Mouse (Mus musculus): ENCODE results near the gene Gm10282.

Gene Gm10282

DNA sequence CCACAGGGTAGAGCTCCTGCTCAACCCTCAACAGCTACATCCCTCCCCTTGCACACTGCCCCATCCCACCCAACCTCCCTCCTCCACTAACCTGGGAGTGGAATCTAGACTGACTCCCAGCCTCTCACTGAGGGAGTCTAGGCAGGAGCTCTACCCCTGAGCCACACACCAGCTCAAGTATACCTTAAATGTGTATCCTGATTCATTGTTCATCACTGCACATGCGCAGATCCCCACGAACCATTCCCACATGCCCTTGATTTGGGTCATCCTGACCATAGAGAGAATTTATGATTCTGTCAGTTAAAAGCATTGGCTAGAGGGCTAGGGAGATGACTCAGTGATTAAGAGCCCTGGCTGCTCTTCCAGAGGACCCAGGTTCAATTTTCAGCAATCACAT lies 42.3 kb downstream of the Gm10282 start:
- in situ Hi-C loops (cut with MboI, MseI) = no loop called here

DNA sequence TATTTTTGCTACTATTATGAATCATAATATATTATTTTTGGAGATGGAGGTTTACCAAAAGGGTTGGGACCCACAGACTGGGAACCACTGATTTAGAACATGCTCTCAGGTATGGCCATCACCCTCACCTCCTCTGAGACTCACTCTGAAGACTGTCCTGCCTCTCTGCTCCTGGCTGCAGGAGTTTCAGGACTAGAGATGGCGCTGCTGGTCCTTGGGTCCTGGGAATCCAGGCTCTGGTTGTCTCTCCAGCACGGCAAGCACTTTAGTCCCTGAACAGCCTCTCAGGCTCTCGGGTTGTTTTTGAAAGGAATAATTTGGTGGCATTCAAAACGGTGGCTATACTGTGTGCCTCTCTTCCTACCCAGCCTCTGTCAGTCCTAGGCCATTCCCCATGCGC lies 43.2 kb downstream of the Gm10282 start:
- in situ Hi-C loops (cut with MboI, MseI) = no loop called here

DNA sequence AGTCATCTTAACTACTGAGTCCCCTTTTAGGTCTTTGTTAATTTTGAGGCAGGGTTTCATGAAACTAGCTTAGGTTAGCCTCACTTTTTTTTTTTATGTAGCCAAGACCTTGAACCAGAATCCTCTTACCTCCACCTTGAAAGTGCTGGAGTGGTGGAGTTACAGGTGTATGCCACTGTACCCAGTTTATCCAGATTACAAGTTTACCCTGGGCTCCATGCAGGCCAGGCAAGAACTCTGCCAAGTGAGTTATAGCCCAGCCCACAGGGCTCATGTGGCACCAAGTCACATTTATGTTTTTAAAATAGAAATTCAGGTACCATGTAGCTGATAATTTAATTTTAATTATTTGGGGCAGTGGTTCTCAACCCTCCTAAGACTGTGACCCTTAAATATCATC lies 43.6 kb downstream of the Gm10282 start:
- in situ Hi-C loops (cut with MboI, MseI) = no loop called here

DNA sequence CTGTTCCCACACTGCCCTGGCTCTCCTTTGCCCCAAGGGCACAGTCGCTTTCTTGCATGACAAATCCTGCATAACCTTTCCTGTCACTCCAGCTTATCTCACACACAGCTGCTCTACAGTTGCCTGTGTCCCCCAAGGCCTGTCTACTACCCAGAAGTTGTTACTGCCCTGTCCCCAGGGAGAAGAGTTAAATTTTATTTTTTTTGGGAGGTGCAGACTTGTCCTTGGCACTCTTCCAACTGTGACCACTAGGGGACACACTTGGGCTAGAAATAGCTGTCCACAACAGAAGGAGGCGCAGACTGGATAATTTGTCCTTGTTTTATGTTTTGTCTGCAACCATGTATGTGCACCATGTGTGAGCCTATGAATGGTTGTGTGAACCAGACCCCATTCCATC lies 44.0 kb downstream of the Gm10282 start:
- in situ Hi-C loops (cut with MboI, MseI) = no loop called here

DNA sequence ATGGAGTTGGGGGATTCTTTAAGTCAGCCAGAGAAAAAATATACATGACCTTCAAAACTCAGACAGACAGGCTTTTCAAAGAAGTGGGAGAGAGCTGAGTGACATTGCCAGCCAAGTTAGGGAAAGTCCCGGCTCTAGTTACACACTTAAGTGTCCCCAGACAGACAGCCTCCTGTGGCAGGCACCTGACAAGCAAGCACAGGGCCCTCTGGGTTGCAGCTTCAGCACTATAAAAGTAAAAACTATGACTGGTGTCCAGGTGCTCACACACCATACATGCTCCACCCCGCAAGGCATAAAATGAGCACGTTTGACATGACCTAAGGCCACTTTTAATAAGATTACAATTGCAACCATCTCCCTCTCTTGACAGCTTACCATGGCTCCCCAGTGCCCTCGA lies 44.5 kb downstream of the Gm10282 start:
- in situ Hi-C loops (cut with MboI, MseI) = no loop called here

DNA sequence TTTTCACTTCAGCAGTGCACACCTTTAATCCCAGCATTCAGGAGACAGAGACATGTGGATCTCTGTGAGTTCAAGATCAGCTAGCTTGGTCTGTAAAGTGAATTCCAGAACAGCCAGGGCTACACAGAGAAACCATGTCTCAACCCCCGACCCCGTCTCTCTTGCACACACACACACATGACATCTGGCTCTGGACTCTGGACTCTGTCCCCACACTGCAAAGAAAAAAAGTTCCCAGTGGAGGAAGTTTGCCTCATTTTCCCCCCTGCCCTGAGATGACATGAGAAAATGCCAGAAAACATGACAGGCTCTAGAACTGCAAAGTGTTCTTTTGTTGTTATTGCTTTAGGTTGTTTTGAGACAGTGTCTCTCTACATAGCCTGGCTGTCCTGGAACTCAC lies 45.2 kb downstream of the Gm10282 start:
- in situ Hi-C loops (cut with MboI, MseI) = loop anchor here (10.0 kb wide), 1 partner anchor 295 kb away; no protein-coding TSS in a partner anchor

DNA sequence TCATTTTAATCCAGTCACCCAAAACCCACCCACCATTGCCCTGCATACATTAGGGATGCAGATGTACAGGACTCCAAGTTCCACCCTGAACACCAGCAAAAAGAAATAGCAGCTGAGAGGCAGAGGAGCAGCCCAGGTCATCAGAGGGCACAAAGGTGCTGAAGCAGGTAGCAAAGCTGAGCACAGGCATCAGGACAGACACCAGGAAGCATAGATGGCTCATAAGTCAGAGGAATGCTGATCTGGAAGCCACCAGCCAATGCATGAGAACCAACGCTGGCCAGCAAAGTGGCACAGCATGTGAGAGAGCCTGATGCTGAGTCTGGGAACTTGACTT lies 47.2 kb downstream of the Gm10282 start:
- in situ Hi-C loops (cut with MboI, MseI) = loop anchor here (10.0 kb wide), 1 partner anchor 297 kb away; no protein-coding TSS in a partner anchor

DNA sequence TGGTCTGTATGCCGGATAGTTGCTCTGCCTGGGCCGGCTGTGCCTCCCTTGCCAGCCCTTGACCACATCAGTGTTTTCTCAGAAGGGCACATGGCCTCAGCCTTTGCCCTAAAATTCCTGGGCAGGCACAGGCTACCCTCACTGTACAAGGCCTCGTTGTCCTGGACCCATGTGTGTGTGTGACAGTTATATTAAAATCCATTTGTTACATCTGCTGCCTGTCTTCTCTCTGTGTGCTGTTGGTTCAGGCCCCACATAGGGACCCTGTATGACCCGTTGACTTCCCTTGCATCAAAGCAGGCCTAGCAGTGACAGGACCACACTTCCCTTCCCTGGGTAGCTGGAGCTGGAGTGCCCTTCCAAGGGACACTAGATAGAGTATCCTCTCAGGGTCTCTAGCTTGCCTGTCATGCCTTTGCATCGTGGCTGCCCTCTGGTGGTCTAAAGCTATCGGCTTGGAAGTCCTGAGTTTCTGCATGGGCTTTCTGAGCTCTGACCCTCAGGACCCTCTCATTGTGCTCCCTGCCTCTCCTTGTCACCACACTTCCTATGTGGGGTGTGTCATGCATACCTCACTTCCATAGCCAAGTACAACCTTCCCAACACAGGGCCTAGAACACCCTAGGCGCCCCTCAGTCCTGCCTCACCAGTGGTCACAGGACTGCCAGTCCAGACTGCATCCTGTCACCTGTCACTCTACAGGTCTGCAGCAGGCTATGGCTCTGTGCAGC lies 47.7 kb downstream of the Gm10282 start:
- in situ Hi-C loops (cut with MboI, MseI) = loop anchor here (10.0 kb wide), 1 partner anchor 297 kb away; no protein-coding TSS in a partner anchor

Measured in regulatory T cell (primary cell).